Mouse (Mus musculus): Measurements from ENCODE around the gene Trim24. TPM values are rescaled to one million over a fixed set of nuclear protein-coding genes. Genes with fewer than 3 reads are reported as not detected.
"Not testable (repeated sequence)": the region's sequence is repeated elsewhere in the genome, so short reads cannot be mapped to it uniquely, and the experiment has no call there.

Trim24 gene
- polyA plus RNA-seq (2012; ENCODE audit: insufficient read depth, insufficient read length, low replicate concordance, missing spikeins), result not detected in 2 replicates

DNA sequence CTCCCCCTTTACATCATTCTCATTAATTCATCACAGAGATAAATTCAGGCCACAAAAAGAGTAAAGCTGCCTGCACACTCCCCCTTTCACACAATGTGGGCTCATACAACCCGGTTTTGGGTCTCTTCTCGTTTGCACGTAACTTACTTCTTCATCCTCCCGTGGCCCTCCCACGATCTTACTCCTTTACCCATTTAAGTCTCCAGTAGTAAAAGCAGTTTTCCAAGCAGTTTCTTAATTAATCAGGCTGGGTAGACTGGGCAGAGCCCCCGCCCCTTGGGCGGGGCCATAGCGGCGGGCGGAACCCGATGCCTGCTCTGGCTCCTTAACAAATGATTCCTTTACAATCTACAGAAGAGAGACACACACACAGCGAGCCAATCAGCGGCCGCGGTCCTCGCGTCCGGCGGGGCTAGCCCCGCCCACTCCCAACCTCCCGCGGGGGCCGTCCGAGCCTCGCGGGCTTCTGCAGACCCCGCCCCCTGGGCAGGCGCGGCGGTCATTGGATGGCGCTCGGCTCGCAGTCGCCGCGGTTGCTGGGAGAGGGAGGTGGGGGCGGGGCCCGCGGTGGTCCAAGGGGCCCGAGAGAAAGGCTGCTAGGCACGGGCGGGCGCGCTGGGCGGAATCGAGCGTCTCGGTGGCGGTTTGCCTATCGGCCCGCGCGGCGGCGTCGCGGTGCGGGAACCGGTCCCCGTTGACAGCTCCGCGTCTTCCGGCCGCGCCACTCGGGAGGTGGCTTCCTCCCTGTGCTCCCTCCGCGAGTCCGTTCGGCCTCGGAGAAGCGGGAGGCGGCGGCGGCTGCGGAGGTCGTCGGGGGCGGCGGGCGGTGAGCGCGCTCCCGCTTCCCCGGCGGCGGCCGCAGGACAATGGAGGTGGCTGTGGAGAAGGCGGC is at the start of gene Trim24:
Trim24 (plus strand) TSS at position 567 of the 892 bp plus-strand sequence.
- Histone ChIP-seq H3K27ac (ENCODE audit: insufficient read depth, low read depth, low read length) (peak within 1 kb of the TSS; percentile 75), H3K4me3 (ENCODE audit: insufficient read depth, low read depth, low read length) (peak within 1 kb of the TSS; percentile 84), H3K4me1 (ENCODE audit: control insufficient read depth, insufficient read depth, low read length) (no peaks in the 10 kb centered on the region)
- TF ChIP-seq CTCF (IDR thresholded peaks at IDR 0.05; ENCODE audit: insufficient read depth, low read depth, low read length) (no peak), POLR2A (IDR thresholded peaks at IDR 0.05; ENCODE audit: insufficient read depth, low read depth, low read length) (peak; percentile 71)
- WGBS, result under 1% methylated on average over 89 of the region's 89 CpGs

DNA sequence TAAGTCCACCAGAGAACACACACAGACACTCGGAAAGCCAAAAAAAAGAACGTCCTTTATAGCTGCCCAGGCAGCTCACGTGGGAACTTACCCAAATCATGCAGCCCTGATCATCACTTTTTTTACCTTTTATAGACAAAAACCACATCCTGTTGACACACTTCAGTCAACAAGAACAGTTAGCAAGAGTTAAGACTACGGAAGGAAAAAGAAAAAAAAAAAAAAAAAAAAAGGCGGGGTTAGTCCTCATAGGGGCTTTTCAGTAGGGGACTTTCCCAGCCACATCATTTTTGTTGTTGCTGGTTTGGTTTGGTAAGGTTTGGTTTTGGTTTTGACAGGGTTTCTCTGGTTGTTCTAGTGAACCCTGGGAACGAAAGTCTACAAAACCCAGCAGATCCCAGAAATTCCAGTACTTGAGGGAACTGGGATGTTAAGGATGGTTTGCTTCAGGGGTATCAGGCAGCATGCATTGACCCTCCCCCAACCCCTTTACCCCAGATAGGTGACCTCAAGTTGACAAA is 49.0 kb upstream of the Trim24 start:
- Histone ChIP-seq H3K4me3 (ENCODE audit: insufficient read depth, low read depth, low read length) (no peak overlapping the region), H3K4me1 (ENCODE audit: control insufficient read depth, insufficient read depth, low read length) (no peaks in the 10 kb centered on the region), H3K27ac (ENCODE audit: insufficient read depth, low read depth, low read length) (no peak overlapping the region)
- TF ChIP-seq POLR2A (IDR thresholded peaks at IDR 0.05; ENCODE audit: insufficient read depth, low read depth, low read length), result no peak
- WGBS, result 89% methylated on average over 6 of the region's 6 CpGs

DNA sequence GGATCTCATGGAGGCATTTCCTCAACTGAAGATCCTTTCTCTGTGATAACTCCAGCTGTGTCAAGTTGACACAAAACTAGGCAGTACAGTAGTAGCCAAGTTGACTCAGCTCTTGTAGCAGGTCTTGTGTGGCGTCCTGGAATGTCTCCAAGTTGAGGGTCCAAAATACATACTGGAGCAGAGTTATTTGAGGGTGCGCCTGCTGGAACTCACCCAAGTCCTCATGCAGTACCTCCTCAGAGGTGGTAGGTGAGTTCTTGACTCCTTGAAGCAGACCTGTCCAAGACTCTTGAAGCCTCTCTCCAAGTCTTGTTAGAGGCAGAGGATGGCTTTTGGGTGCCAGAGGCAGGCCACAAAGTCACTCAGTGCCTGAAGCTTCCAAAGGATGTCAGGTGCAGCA is 48.2 kb upstream of the Trim24 start:
- TF ChIP-seq CTCF (IDR thresholded peaks at IDR 0.05; ENCODE audit: insufficient read depth, low read depth, low read length), result no peak
- no peak for TF ChIP-seq POLR2A (IDR thresholded peaks at IDR 0.05; ENCODE audit: insufficient read depth, low read depth, low read length)
- Histone ChIP-seq H3K4me1 (ENCODE audit: control insufficient read depth, insufficient read depth, low read length) (no peaks in the 10 kb centered on the region), H3K27ac (ENCODE audit: insufficient read depth, low read depth, low read length) (no peak overlapping the region), H3K4me3 (ENCODE audit: insufficient read depth, low read depth, low read length) (no peak overlapping the region)
- 93% methylated on average over 2 of the region's 2 CpGs for WGBS

DNA sequence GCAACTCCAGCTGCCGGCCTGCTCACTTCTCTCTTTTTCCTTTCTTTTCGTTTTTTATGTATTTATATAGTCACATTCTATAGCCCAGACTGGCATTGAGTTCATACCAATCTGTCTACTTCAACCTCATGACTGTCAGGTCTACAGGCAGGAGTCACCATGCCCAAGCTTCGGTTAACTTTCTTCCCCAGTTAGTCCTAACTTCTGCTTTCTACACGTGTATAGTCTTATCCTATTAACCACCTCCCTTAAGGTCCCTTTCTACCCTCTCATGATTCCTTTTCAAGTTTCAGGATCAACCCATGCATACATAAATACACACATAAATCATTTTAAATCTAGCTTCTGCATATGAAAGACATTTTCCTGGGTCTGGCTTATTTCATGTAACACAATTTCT is 46.9 kb upstream of the Trim24 start:
- 83% methylated on average over 4 of the region's 4 CpGs for WGBS
- TF ChIP-seq CTCF (IDR thresholded peaks at IDR 0.05; ENCODE audit: insufficient read depth, low read depth, low read length) (no peak), POLR2A (IDR thresholded peaks at IDR 0.05; ENCODE audit: insufficient read depth, low read depth, low read length) (no peak)
- Histone ChIP-seq H3K27ac (ENCODE audit: insufficient read depth, low read depth, low read length) (no peak overlapping the region), H3K4me1 (ENCODE audit: control insufficient read depth, insufficient read depth, low read length) (no peaks in the 10 kb centered on the region), H3K4me3 (ENCODE audit: insufficient read depth, low read depth, low read length) (no peak overlapping the region)

DNA sequence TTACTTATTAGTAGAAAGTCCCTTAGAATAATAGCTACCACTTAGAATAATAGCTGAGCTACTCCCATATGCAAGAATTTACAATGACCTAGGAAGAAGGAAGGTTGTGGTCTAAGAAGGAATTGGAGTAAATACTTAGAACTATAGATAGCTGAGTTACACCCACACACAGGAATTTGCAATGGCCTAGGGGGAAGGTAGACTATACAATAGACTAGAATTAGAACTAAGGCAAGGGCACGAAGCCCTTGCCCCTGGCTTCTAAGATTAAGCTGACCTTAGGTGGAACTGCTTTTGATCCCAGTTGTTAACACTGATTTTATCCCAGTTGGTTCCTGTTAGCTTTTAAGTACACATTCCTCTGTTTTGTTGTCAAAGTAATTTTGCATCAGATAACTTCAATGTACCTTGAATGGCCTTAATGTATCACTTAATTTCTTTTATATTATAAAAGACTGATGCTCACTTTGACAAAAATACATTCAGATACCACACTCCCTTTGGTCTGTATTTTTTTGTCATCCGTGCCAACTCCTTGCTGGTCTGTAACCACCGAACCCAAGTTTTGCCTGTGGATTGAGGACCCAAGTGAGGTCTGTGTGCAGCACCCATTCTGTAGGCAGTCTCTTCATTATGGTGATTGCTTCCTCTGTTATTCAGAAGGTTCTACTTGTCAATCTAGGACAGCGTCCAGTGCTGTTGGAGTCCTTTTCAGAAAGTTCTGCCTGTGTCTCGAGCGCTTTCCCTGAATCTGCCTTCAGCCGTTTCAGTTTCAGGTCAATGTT is 45.1 kb upstream of the Trim24 start:
- WGBS, result 91% methylated on average over 7 of the region's 7 CpGs
- H3K4me1 ChIP-seq (ENCODE audit: control insufficient read depth, insufficient read depth, low read length); H3K4me3 ChIP-seq (ENCODE audit: insufficient read depth, low read depth, low read length); H3K27ac ChIP-seq (ENCODE audit: insufficient read depth, low read depth, low read length): not testable (repeated sequence)

DNA sequence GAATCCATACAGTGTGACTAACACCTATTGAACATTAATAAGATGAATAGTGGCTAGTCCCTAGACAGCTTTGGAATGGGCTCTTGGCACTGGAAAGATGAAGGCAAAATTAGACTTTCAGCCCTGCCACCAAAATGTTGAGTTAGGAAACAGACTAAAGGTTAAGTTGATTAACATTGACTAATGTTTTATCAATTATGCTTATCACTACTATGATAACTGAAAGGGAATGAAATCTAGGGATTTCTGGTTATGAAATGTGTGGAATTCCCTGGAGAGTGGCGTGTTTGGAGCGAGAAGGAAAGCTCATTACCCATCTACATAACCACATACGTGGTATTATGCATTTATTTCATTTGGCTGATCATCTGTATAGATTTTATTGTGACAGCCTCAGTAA is 41.7 kb upstream of the Trim24 start:
- TF ChIP-seq POLR2A (IDR thresholded peaks at IDR 0.05; ENCODE audit: insufficient read depth, low read depth, low read length), result no peak
- TF ChIP-seq CTCF (IDR thresholded peaks at IDR 0.05; ENCODE audit: insufficient read depth, low read depth, low read length), result no peak
- H3K4me1 ChIP-seq (ENCODE audit: control insufficient read depth, insufficient read depth, low read length), result no peaks in the 10 kb centered on the region
- H3K27ac ChIP-seq (ENCODE audit: insufficient read depth, low read depth, low read length), result no peak overlapping the region
- no peak overlapping the region for H3K4me3 ChIP-seq (ENCODE audit: insufficient read depth, low read depth, low read length)
- 94% methylated on average over 3 of the region's 3 CpGs for WGBS

DNA sequence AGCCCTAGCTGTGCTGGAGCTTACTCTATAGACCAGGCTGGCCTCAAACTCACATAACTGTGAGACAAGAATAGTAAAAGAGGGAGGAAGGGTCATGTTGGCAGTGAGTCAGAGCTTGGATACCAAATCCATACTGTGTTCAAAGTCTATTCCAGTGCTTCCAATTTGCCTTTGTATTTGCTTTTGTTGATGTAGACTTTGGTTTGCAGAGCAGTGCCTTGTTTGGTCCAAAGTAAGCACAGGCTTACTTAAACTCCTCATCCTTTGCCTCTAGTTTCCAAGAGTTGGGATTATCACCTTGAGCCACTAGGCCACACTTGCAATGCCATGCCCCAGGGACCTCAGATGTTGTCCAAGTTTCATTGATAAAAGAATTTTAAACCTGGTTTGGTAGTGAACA is 41.0 kb upstream of the Trim24 start:
- H3K27ac ChIP-seq (ENCODE audit: insufficient read depth, low read depth, low read length), result no peak overlapping the region
- TF ChIP-seq POLR2A (IDR thresholded peaks at IDR 0.05; ENCODE audit: insufficient read depth, low read depth, low read length) (no peak), CTCF (IDR thresholded peaks at IDR 0.05; ENCODE audit: insufficient read depth, low read depth, low read length) (no peak)
- H3K4me3 ChIP-seq (ENCODE audit: insufficient read depth, low read depth, low read length), result no peak overlapping the region
- H3K4me1 ChIP-seq (ENCODE audit: control insufficient read depth, insufficient read depth, low read length), result no peaks in the 10 kb centered on the region

DNA sequence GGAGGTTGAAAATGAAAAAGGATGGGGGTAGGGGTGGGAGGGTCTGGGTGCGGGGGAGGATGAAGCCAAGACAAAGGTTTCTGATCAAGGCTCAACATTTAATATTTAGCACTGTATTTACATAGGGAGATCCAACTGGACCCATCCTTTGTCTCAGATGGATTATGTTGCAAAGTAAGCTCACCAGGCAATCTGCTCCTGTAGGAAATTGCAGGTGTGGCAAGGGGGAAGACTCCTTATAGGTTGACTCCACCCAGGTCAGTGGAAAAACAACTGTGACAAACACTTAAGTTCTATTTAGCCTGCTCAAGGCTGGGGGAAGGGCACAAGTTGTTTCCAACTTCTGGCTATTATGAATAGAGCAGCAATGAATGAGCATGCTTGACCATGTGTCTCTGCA is 36.9 kb upstream of the Trim24 start:
- 93% methylated on average over 1 of the region's 1 CpGs for WGBS
- Histone ChIP-seq H3K27ac (ENCODE audit: insufficient read depth, low read depth, low read length) (no peak overlapping the region), H3K4me1 (ENCODE audit: control insufficient read depth, insufficient read depth, low read length) (no peaks in the 10 kb centered on the region), H3K4me3 (ENCODE audit: insufficient read depth, low read depth, low read length) (no peak overlapping the region)
- TF ChIP-seq CTCF (IDR thresholded peaks at IDR 0.05; ENCODE audit: insufficient read depth, low read depth, low read length) (no peak), POLR2A (IDR thresholded peaks at IDR 0.05; ENCODE audit: insufficient read depth, low read depth, low read length) (no peak)

DNA sequence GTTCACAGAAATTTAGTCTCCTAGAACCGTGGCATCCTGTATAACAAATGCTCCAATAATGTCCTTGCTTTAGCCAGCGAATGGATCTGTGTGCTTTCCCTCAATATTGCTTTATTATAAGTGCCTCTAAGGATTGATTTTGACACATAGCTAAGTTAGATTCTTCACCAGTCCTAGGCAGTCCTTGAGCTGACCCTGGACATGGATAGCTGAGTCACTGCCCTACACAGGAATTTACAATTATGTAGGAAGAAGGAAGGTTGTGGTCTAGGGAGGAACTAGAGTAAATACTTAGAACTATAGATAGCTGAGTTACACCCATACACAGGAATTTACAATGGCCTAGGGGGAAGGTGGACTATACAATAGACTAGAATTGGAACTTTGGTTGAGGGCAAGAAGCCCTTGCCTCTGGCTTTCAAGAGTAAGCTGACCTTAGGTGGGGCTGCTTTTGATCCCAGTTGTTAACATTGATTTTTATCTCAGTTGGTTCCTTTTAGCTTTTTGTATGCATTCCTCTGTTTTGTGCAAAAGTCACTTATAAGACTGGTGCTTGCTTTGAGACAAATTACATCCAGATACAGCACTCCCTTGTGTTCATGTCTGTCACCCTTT is 33.6 kb upstream of the Trim24 start:
- not testable (repeated sequence) for H3K27ac ChIP-seq (ENCODE audit: insufficient read depth, low read depth, low read length); H3K4me3 ChIP-seq (ENCODE audit: insufficient read depth, low read depth, low read length); H3K4me1 ChIP-seq (ENCODE audit: control insufficient read depth, insufficient read depth, low read length)
- 92% methylated on average over 2 of the region's 2 CpGs for WGBS

Measured in olfactory bulb, adult 2 months (tissue).